Mouse (Mus musculus) liver, embryonic 16.5 days (tissue): Measurements from ENCODE around the gene Fam81a. TPM values are rescaled to one million over a fixed set of nuclear protein-coding genes. Genes with fewer than 3 reads are reported as not detected.

Experiments used
- ATAC-seq: fragments of 200-750 bp; cut with Nextera tagmentation; 2 replicates; pipeline ENCODE4 v1.8.0; 2017; ENCODE audit warnings: low read depth, mild to moderate bottlenecking, moderate number of reproducible peaks, moderate library complexity
- H3K27ac ChIP-seq: fragments of 300-500 bp; sonication (generic); 2 replicates; pipeline ENCODE4 v1.5.1; 2014; ENCODE audit warnings: mild to moderate bottlenecking, low read length
- H3K27me3 ChIP-seq: fragments of 300-500 bp; sonication (generic); 2 replicates; pipeline ENCODE4 v1.6.1; 2014; ENCODE audit warnings: low read depth, low read length, mixed read lengths; ENCODE audit not compliant: control insufficient read depth, insufficient read depth
- H3K36me3 ChIP-seq: fragments of 300-500 bp; sonication (generic); 2 replicates; pipeline ENCODE4 v1.6.1; 2014; ENCODE audit warnings: mild to moderate bottlenecking; ENCODE audit not compliant: control insufficient read depth, insufficient read depth
- H3K4me1 ChIP-seq: fragments of 300-500 bp; sonication (generic); 2 replicates; pipeline ENCODE4 v1.6.1; 2014; ENCODE audit warnings: low read depth, low read length, mixed read lengths; ENCODE audit not compliant: control insufficient read depth
- H3K4me2 ChIP-seq: fragments of 300-500 bp; sonication (generic); 2 replicates; pipeline ENCODE4 v1.6.1; 2014; ENCODE audit warnings: low read depth, low read length, mixed read lengths
- H3K4me3 ChIP-seq: fragments of 300-500 bp; sonication (generic); 2 replicates; pipeline ENCODE4 v1.5.1; 2014; ENCODE audit warnings: low read depth, mild to moderate bottlenecking, low read length
- H3K9ac ChIP-seq: fragments of 300-500 bp; sonication (generic); 2 replicates; pipeline ENCODE4 v1.6.1; 2014; ENCODE audit warnings: low read depth, low read length
- H3K9me3 ChIP-seq: fragments of 300-500 bp; sonication (generic); replicated peaks from 2 replicates; pipeline ENCODE4 v1.6.1; 2016; ENCODE audit warnings: low read length; ENCODE audit not compliant: control insufficient read depth
- WGBS: fragments of 180-500 bp; shearing (Covaris S2); extraction: QIAGEN DNeasy Blood & Tissue Kit; methylation state at CpG from one replicate; pipeline ENCODE4 v1.1.7; 2014; ENCODE audit not compliant: insufficient replicate concordance; 5-methylcytosine and 5-hydroxymethylcytosine counted together
- polyA plus RNA-seq: library from polyadenylated mRNA; unstranded; fragments of >200 nt; fragmentation: Nextera tagmentation; extraction: Ambion mirVana; gene quantifications from 2 replicates; pipeline ENCODE4 v1.2.1, GENCODE M21; 2015

The Fam81a gene
- polyA plus RNA-seq, 1 experiment from 2014 or later = 0.54 TPM

- H3K27me3 ChIP-seq = no peaks in the 10 kb centered on the region
- H3K4me2 ChIP-seq = no peak overlapping the region
- H3K4me3 ChIP-seq = no peak overlapping the region
- H3K4me1 ChIP-seq = no peaks in the 10 kb centered on the region
- ATAC-seq = no peak
- H3K9ac ChIP-seq = no peak overlapping the region
- H3K27ac ChIP-seq = no peak overlapping the region
- H3K36me3 ChIP-seq = no peaks in the 10 kb centered on the region
- WGBS = 75% methylated on average over 2 of the region's 2 CpGs
- no peaks in the 10 kb centered on the region for H3K9me3 ChIP-seq
Observed at GRCm38 (mm10) chr9:70097542-70097941, 44.8 kb downstream of the Fam81a start.

GRCm38 (mm10) chr9:70095016-70095415 lies 47.3 kb downstream of the Fam81a start:
- no peaks in the 10 kb centered on the region for H3K36me3 ChIP-seq
- H3K9ac ChIP-seq = no peak overlapping the region
- no peak for ATAC-seq
- H3K4me1 ChIP-seq = no peaks in the 10 kb centered on the region
- no peak overlapping the region for H3K4me3 ChIP-seq
- H3K4me2 ChIP-seq = no peak overlapping the region
- no peak overlapping the region for H3K27ac ChIP-seq
- no peaks in the 10 kb centered on the region for H3K27me3 ChIP-seq
- 62% methylated on average over 6 of the region's 6 CpGs for WGBS
- H3K9me3 ChIP-seq = no peaks in the 10 kb centered on the region

- Histone ChIP-seq H3K4me3 (no peak overlapping the region), H3K4me1 (no peaks in the 10 kb centered on the region), H3K27ac (no peak overlapping the region), H3K4me2 (no peak overlapping the region), H3K27me3 (no peaks in the 10 kb centered on the region), H3K36me3 (no peaks in the 10 kb centered on the region), H3K9ac (no peak overlapping the region), H3K9me3 (no peaks in the 10 kb centered on the region)
- WGBS = 71% methylated on average over 10 of the region's 10 CpGs
- no peak for ATAC-seq
Observed at GRCm38 (mm10) chr9:70090541-70090940, 51.8 kb downstream of the Fam81a start.

GRCm38 (mm10) chr9:70088786-70089096 lies 53.6 kb downstream of the Fam81a start:
- WGBS = 55% methylated on average over 6 of the region's 6 CpGs
- H3K9me3 ChIP-seq = no peaks in the 10 kb centered on the region
- no peak overlapping the region for H3K4me3 ChIP-seq
- H3K4me1 ChIP-seq = no peaks in the 10 kb centered on the region
- H3K9ac ChIP-seq = no peak overlapping the region
- no peak overlapping the region for H3K27ac ChIP-seq
- no peak overlapping the region for H3K4me2 ChIP-seq
- H3K27me3 ChIP-seq = no peaks in the 10 kb centered on the region
- ATAC-seq = no peak
- H3K36me3 ChIP-seq = no peaks in the 10 kb centered on the region

- Histone ChIP-seq H3K4me3 (no peak overlapping the region), H3K36me3 (no peaks in the 10 kb centered on the region), H3K4me1 (no peaks in the 10 kb centered on the region), H3K9ac (no peak overlapping the region), H3K27me3 (no peaks in the 10 kb centered on the region), H3K4me2 (no peak overlapping the region), H3K27ac (no peak overlapping the region), H3K9me3 (no peaks in the 10 kb centered on the region)
- ATAC-seq = no peak
- WGBS = 66% methylated on average over 19 of the region's 19 CpGs
Observed at GRCm38 (mm10) chr9:70088041-70088785, 54.1 kb downstream of the Fam81a start.

- WGBS = 54% methylated on average over 5 of the region's 5 CpGs
- Histone ChIP-seq H3K9me3 (no peaks in the 10 kb centered on the region), H3K9ac (no peak overlapping the region), H3K36me3 (no peaks in the 10 kb centered on the region), H3K4me2 (no peak overlapping the region), H3K27me3 (no peaks in the 10 kb centered on the region), H3K4me3 (no peak overlapping the region), H3K4me1 (no peaks in the 10 kb centered on the region), H3K27ac (no peak overlapping the region)
- ATAC-seq = no peak
Observed at GRCm38 (mm10) chr9:70087379-70087778, 55.0 kb downstream of the Fam81a start.

- Histone ChIP-seq H3K9me3 (no peaks in the 10 kb centered on the region), H3K4me2 (no peak overlapping the region), H3K27me3 (no peaks in the 10 kb centered on the region), H3K27ac (no peak overlapping the region), H3K9ac (no peak overlapping the region), H3K36me3 (no peaks in the 10 kb centered on the region), H3K4me1 (no peaks in the 10 kb centered on the region), H3K4me3 (no peak overlapping the region)
- 40% methylated on average over 6 of the region's 6 CpGs for WGBS
- ATAC-seq = no peak
Observed at GRCm38 (mm10) chr9:70086091-70086490, 56.3 kb downstream of the Fam81a start.

GRCm38 (mm10) chr9:70084107-70084506 lies 58.3 kb downstream of the Fam81a start:
- no peaks in the 10 kb centered on the region; the same call in 1 of the 2 replicates for H3K27me3 ChIP-seq
- no peak for ATAC-seq
- no peaks in the 10 kb centered on the region for H3K9me3 ChIP-seq
- H3K4me1 ChIP-seq = no peaks in the 10 kb centered on the region
- no peak overlapping the region for H3K4me2 ChIP-seq
- no peak overlapping the region for H3K27ac ChIP-seq
- no peaks in the 10 kb centered on the region for H3K36me3 ChIP-seq
- H3K9ac ChIP-seq = no peak overlapping the region
- H3K4me3 ChIP-seq = no peak overlapping the region
- 57% methylated on average over 11 of the region's 11 CpGs for WGBS

GRCm38 (mm10) chr9:70082357-70083204 lies 59.8 kb downstream of the Fam81a start:
- no peaks in the 10 kb centered on the region for H3K36me3 ChIP-seq
- H3K9ac ChIP-seq = no peak overlapping the region
- no peaks in the 10 kb centered on the region; the same call in 1 of the 2 replicates for H3K27me3 ChIP-seq
- H3K27ac ChIP-seq = no peak overlapping the region
- 47% methylated on average over 25 of the region's 25 CpGs for WGBS
- H3K9me3 ChIP-seq = no peaks in the 10 kb centered on the region
- no peak for ATAC-seq
- H3K4me3 ChIP-seq = no peak overlapping the region
- no peak overlapping the region for H3K4me2 ChIP-seq
- peaks cover 4% of the 10 kb centered on the region for H3K4me1 ChIP-seq
